Mouse (Mus musculus): ENCODE data around the gene Col27a1.

Col27a1 gene

DNA sequence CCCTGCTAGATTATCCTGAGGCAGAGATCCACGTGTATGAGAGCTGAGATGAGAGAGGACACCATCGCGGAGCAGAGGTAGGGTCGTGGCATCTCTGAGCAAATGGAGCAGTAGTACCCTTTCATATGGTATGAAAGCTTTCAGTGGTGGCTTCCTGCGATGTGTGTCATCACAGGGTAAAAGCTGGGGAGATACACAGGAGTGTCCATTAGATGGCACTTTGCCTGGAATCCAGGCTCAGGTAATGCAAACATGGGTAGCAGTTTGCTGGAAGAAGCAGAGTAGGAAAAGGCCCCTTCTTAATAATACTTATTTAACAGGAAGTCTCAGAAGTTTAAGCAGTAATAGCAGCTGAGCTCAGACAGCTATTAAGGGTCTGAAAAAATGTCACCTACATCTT, 100.3 kb downstream of the Col27a1 start:
- no peak for DNase-seq

DNA sequence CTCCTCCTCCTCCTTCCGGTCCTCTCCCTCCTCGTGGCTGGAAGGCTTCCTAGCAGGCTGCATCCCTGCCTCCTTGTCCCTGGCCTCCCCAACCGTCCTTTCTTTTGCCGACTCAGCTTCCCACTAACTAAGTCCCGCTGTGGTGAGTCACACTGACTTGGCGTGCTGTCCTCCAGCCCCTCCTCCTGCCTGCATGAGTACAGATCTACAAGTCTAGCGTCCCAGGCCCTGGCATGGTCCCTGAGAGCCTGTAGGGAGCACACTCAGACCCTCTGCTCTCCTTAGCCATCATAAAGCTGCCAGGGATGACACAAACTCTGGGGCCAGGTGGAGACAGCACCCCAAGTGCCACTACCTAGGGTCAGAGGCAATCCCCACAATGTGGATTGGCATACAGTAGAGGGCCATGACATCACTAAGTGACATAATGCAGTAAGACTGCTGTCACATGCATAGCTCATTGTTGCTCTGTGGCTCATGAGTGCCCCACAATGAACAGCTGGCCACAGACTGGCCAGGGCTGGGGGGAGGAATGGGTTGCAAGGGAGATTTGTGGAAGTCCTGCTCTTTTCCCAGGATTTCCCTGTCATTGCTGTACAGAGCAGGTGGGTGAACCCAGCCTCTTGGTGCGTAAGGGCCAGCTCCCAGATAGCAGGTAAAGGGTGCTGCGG, 102.4 kb downstream of the Col27a1 start:
- DNase-seq: peak in 1 of 2 experiments; percentile 1

DNA sequence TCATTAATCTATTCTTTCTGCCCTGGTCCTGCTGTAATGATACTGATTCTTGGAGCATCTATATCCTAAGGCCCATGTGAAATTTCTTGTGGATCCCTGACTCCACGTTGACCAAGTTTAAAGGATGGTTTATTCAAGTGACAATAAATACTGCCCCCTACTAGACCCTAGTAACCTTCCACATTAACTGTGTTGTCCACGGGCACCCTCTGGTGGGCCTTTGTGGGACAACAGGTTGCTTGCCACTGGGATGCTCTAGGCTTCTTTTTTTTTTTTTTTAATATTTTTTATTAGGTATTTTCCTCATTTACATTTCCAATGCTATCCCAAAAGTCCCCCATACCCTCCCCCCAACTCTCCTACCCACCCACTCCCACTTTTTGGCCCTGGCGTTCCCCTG, 105.8 kb downstream of the Col27a1 start:
- peak; percentile 79 to 88 for DNase-seq

DNA sequence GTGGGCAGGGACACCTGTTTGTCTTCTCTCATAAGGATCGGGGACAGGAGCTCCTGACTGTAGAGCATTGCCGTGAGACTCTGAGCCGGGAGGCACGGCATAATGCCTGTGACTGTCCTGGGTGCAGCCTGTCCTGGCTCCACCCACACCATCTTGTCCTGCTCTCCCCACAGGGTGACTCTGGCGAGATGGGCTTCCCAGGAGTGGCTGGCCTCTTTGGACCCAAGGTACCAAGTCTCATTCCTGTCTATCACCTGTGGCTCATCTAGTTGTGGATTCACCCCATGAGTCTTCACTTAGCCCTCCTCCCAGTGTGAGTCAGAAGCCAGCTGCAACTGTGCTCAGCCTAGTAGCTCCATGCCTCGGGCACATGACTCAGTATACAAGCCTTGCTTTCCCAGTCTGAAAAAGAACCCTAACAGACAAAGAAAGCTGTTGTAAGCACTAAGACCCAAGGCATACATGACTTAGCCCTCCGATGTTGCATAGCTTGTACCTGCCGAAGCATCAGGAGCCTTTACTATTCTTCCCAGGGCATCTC, 109.5 kb downstream of the Col27a1 start:
- no peak for DNase-seq

GRCm38 (mm10) chr4:63333403-63333802, 119.6 kb downstream of the Col27a1 start:
- no peak for DNase-seq

DNA sequence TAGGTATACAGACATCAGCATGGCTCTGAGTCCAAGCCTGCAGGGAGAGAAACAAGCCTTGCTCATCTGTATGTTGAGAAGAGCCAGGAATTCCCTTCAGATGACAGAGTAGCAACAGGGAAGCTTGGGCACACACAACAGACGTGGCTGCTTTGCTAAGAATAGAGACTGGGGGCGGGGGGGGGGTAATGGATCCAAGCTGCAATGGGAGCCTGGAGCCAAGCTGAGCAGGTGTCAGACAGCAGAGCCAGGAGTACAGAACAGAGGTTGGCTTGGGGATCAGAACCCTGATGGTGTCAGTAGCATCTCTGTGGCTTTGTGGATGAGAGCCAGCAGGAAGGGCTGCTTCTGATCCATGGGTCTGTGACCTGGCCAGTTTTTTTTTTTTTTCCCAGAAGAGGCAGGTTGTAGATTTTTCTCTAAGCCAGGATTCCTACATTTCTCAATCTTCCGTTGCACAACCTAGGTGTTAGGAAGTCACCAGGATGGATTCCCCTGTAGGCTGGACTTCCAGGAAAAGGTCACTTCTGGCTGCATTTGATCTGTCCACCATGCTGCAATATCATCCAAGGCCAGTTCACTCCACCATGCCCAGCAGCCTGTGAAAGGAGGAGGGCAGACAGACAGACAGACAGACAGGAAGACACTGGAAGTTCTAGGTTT, 124.7 kb downstream of the Col27a1 start:
- peak in 1 of 2 experiments; percentile 28 for DNase-seq

GRCm38 (mm10) chr4:63342491-63342890, 128.7 kb downstream of the Col27a1 start:
- DNase-seq: no peak

- no peak for DNase-seq
These were observed 129.8 kb downstream of the Col27a1 start for GRCm38 (mm10) chr4:63343608-63344007.

DNA sequence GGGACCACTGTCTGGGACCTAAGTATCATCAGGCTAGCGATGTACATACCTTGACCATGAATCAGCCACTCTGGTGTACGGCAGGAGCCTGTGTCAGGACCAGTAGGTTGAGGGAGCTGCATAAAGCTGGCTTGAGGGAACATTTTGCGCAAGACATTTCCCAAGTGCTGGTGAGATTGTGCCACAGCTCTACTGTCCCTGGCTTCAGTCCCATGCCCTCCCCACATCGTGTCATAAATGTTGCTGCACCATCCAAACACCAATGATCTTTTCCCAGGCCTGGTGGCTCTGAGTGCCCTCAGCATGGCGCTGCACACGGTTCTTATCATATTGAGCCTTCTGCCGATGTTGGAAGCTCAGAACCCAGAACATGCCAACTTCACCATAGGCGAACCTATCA, 130.5 kb downstream of the Col27a1 start, which contains the start of gene Orm1:
TSS of gene Orm1 (plus strand) at position 266 of the 400 bp plus-strand sequence.
- no peak for DNase-seq

DNA sequence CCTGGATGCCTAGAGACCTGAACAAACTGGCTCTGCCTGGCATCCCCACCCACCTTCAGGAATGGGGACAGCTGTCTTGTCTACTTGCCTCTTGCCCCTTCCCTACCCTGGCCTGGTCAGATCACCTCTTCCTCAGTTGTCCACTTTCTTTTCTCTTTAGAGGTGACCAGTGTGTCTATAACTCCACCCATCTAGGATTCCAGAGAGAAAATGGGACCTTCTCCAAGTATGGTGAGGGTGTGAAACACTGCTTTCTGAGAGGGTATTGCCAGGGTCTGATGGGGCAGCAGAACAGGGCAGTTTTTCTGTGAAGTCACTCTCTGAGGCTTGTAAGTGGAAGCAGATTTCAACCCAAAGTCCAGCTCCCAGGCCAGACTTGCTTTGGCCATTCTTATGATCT, 131.5 kb downstream of the Col27a1 start:
- DNase-seq: no peak

DNA sequence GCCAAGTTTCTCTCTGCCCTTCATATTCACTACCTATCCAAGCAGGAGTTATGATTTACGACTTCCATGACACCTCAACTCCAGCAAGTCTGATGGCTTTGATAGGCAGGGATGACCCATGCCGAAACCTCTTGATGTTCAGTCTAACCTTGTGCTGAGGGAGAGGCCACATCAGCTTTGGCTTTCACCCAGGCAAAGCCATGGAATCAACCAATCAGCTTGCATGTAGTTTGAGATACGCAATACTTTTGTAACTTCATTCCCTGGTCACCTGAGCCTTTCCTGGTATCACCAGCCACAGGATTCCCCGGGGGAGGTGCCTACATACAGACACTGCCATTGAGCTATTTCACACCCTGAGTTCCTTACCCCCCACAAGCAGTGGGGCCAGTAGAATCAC, 132.9 kb downstream of the Col27a1 start:
- no peak for DNase-seq

- no peak for DNase-seq
These were observed 134.7 kb downstream of the Col27a1 start for GRCm38 (mm10) chr4:63348524-63348923.

DNA sequence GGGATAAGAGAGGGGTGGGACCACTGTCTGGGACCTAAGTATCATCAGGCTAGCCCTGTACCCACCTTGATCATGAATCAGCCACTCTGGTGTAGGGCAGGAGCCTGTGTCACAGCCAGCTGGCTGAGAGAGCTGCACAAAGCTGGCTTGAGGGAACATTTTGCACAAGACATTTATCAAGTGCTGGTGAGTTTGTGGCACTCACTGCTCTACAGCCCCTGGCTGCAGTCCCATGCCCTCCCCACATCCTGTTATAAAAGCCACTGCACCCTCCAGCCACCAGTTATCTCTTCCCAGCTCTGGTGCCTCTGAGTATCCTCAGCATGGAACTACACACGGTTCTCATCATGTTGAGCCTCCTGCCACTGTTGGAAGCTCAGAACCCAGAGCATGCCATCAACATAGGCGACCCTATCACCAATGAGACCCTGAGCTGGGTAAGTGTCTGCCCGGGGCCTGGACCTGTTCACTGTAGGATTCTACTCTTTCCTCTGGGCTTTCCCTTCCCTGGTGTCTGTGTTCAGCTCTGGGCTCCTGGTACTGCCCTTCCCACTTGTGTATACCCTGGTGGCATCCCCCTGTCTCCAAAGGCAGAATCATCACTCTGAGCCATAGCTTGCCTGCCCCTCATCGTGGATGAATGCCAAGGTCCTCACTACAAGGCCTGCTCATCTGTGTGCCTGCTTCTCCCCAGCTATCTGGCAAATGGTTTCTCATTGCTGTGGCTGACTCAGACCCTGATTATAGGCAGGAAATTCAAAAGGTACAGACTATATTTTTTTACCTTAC, 142.3 kb downstream of the Col27a1 start, which contains the start of gene Orm3:
TSS of gene Orm3 (plus strand) at position 286 of the 789 bp plus-strand sequence.
- DNase-seq: no peak

DNA sequence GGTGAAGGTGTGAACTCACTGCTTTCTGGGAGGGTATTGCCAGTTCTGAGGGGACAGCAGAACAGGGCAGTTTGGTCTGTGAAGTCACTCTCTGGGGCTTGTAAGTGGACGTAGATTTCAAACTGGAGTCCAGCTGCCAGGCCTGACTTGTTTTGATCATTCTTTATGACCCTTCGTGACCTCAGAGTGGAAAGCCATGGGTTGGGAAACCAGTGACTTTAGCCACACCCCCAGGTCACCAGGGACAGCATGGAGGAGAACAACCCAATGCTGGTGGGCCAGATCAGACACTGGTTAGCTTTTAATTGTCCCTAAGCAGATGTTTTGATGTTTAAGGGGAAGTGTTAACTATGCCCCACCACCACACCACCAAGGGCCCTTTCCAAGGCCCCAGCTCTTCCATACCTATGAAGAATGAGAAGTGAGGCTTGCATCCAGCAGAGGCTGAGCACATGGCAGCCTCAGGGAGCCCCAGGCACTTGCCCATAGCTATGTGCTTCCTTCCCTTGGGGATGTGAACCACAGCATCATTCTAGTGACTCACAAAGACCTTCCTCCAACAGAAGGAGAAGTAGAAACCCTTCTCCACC, 143.3 kb downstream of the Col27a1 start:
- no peak for DNase-seq

DNA sequence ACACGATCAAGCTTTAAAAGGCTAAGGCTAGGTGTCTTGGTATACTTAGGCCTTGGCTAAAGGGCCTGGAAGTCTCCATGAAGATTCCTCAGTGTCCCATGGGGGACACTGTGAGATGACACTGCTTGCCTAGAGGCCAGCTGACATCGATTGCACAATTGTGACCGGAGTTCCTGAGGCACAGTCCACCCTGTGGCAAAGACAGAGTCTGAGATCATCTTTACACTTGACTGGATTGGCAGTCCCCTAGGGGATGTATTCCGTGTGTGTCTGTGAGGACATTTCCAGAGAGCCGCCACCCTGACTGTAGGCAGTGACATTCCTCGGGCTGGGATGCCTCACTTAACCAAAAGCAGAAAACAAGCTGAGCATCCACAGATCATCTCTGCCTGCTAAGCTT, 146.1 kb downstream of the Col27a1 start:
- DNase-seq: no peak

- no peak for DNase-seq
These were observed 148.3 kb downstream of the Col27a1 start, which contains the start of gene Orm2 for GRCm38 (mm10) chr4:63362150-63362549. Gene Orm2 (plus strand): TSS chr4:63362449.

- DNase-seq: peak; percentile 81 to 90
These were observed 154.8 kb downstream of the Col27a1 start for GRCm38 (mm10) chr4:63368577-63368976.

GRCm38 (mm10) chr4:63370897-63371296, 157.1 kb downstream of the Col27a1 start:
- no peak for DNase-seq

GRCm38 (mm10) chr4:63371890-63372289, 158.1 kb downstream of the Col27a1 start:
- no peak for DNase-seq

GRCm38 (mm10) chr4:63373404-63373803, 159.6 kb downstream of the Col27a1 start:
- no peak for DNase-seq

DNA sequence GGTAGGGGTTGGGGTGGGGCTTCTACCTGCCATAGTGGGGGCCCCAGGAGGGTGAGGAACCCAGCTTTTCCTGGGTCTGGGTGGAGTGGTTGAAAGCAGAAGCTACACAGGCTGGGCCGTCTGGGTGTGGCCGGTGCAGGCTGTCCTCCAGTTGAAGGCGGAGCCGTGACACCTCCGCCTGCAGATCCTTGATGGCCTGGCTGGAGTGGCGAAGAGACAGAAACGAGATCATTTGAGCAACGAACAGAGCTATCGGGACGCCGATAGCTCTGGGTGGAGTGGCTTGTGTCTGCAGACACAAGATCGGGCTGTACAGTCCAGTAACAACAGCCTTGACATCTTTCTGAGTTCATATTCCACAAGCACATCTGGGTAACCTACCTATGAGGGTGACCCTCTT, 160.5 kb downstream of the Col27a1 start:
- DNase-seq: no peak

GRCm38 (mm10) chr4:63375367-63375766, 161.6 kb downstream of the Col27a1 start:
- DNase-seq: peak in 1 of 2 experiments; percentile 26

DNA sequence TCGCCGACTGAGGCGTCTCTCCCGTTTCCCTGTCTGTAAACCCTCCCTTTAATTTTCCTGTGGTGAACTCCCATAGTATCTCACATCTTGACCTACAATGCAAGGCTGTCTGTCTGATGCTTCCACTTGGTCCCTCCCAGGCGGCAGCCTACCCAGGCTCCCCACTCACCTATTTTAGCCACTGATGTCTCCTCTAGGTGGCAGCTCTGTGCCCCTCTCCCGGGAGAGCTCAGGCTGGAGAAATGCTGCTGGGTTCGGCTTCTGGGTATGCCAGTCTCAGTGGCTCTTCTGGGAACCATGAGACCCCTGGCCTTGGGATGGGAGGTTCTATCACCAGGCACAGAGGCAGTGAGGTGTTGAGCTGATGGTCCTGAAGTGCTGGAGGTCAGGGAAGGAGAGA, 163.7 kb downstream of the Col27a1 start:
- no peak for DNase-seq
